Mouse (Mus musculus) midbrain, embryonic 10.5 days (tissue): ENCODE measurements at regions not wholly inside any gene's neighbourhood (a gene's known extent, or its start where the extent isn't known, plus 50 kb on each side); places are given as distances from the start of the nearest gene placed in this dataset.

Source experiments
- DNase-seq: peaks from one replicate; pipeline ENCODE4 v3.0.0-alpha.2; 2017; ENCODE audit warnings: low spot score
- H3K27ac ChIP-seq: fragments of 300-500 bp; sonication (generic); replicated peaks from 2 replicates; pipeline ENCODE4 v1.5.1; 2016; ENCODE audit warnings: mild to moderate bottlenecking
- H3K27me3 ChIP-seq: fragments of 300-500 bp; sonication (generic); 2 replicates; pipeline ENCODE4 v1.6.1; 2016; ENCODE audit warnings: low read depth, mild to moderate bottlenecking; ENCODE audit not compliant: poor library complexity, severe bottlenecking
- H3K36me3 ChIP-seq: fragments of 300-500 bp; sonication (generic); 2 replicates; pipeline ENCODE4 v1.6.1; 2016; ENCODE audit warnings: mild to moderate bottlenecking, moderate library complexity
- H3K4me1 ChIP-seq: fragments of 300-500 bp; sonication (generic); 2 replicates; pipeline ENCODE4 v1.6.1; 2016
- H3K4me3 ChIP-seq: fragments of 300-500 bp; sonication (generic); 2 replicates; pipeline ENCODE4 v1.5.1; 2016; ENCODE audit warnings: mild to moderate bottlenecking, moderate library complexity
- H3K9me3 ChIP-seq: fragments of 300-500 bp; sonication (generic); replicated peaks from 2 replicates; pipeline ENCODE4 v1.6.1; 2016; ENCODE audit warnings: mild to moderate bottlenecking
- WGBS: fragments of 180-500 bp; shearing (Covaris S2); methylation state at CpG from one replicate; pipeline ENCODE4 v1.1.7; 2016; 5-methylcytosine and 5-hydroxymethylcytosine counted together

GRCm38 (mm10) chr19:56653292-56653691 is 68.7 kb upstream of the Adrb1 start:
- no peaks in the 10 kb centered on the region for H3K36me3 ChIP-seq
- 61% methylated on average over 9 of the region's 9 CpGs for WGBS
- H3K4me1 ChIP-seq, result peaks cover 21% of the 10 kb centered on the region
- H3K27ac ChIP-seq, result peak overlapping the region; percentile 53; the same call in 1 of the 2 replicates
- no peak for DNase-seq
- peaks cover 15% of the 10 kb centered on the region for H3K9me3 ChIP-seq
- H3K27me3 ChIP-seq, result peaks cover 48% of the 10 kb centered on the region
- H3K4me3 ChIP-seq, result peak overlapping the region; percentile 29; the same call in 1 of the 2 replicates

- Histone ChIP-seq H3K9me3 (peaks cover 20% of the 10 kb centered on the region), H3K4me1 (peaks cover 22% of the 10 kb centered on the region), H3K36me3 (no peaks in the 10 kb centered on the region), H3K27ac (no peak overlapping the region), H3K4me3 (no peak overlapping the region), H3K27me3 (peaks cover 55% of the 10 kb centered on the region)
- 82% methylated on average over 9 of the region's 9 CpGs for WGBS
- DNase-seq, result no peak
These were observed 66.7 kb upstream of the Adrb1 start for GRCm38 (mm10) chr19:56655330-56655729.

DNA sequence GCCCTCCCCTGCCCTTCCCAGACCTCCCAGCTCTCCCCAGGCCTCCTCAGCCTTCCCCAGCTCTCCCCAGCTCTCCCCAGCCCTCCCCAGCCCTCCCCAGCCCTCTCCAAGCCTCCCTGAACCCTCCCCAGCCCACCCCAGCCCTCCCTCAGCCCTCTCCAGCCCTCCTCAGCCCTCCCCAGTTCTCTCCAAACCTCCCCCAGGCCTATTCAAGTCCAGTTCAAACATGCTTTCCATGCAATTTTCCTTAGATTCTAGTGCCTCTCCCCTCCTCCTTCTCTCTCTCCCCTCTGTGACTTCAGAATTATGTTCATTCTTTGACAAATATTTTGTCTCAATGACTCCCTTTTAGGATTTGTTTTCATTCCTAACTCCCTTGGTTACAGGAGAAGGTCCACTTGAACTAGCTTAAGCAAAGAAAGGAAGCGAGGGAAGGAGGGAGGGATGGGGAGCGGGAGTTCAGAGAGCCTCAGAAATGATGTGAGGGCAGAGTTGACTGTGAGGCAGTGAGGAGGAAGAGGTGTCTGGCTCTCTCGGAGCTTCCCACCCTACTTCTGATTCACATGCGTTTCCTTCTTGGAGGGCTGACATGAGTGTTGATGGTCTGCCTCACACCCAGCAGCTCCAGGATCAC is 61.3 kb upstream of the Adrb1 start:
- WGBS, result 75% methylated on average over 4 of the region's 4 CpGs
- Histone ChIP-seq H3K36me3 (no peaks in the 10 kb centered on the region), H3K4me1 (peaks cover 29% of the 10 kb centered on the region), H3K27me3 (peaks cover 66% of the 10 kb centered on the region), H3K4me3 (no peak overlapping the region), H3K27ac (0 out of 2 replicates have a peak overlapping the region, but pooled peaks have one; percentile 28), H3K9me3 (peaks cover 17% of the 10 kb centered on the region)
- no peak for DNase-seq

GRCm38 (mm10) chr19:56663474-56664227 is 58.3 kb upstream of the Adrb1 start:
- Histone ChIP-seq H3K4me1 (peaks cover 29% of the 10 kb centered on the region), H3K4me3 (no peak overlapping the region), H3K27ac (no peak overlapping the region), H3K27me3 (peaks cover 72% of the 10 kb centered on the region), H3K9me3 (peaks cover 1% of the 10 kb centered on the region; the same call in 1 of the 2 replicates), H3K36me3 (no peaks in the 10 kb centered on the region)
- WGBS, result 50% methylated on average over 10 of the region's 10 CpGs
- no peak for DNase-seq

DNA sequence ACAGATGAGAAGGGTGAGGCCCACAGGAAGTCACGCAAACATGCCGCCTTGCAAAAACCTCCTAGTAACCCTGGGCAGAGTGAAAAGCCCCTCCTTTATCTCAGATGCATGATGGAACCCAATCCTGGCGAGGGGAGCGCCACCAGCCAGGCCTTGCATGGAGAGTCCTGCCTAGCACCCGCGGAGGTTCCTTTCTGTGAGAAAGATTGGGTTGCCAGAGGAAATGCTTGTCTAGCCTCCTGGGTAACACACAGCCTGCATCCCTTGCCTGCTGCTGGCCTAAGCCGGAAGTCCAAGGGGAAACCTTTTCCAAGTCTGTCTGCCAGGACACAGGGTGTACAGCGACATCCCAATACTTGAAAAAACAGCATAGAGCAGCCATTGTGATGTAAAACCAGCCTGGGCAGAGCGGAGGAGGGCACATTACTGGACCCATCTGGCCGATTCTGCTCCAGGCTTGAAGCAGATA is 57.7 kb upstream of the Adrb1 start:
- Histone ChIP-seq H3K4me1 (peaks cover 32% of the 10 kb centered on the region), H3K4me3 (no peak overlapping the region), H3K27ac (peak overlapping the region; percentile 55; the same call in 1 of the 2 replicates), H3K27me3 (peaks cover 75% of the 10 kb centered on the region), H3K9me3 (no peaks in the 10 kb centered on the region), H3K36me3 (no peaks in the 10 kb centered on the region)
- WGBS, result 73% methylated on average over 10 of the region's 10 CpGs
- peak; percentile 27 for DNase-seq

GRCm38 (mm10) chr19:56664944-56665663 is 56.9 kb upstream of the Adrb1 start:
- no peak for DNase-seq
- H3K4me3 ChIP-seq, result no peak overlapping the region
- WGBS, result 81% methylated on average over 7 of the region's 7 CpGs
- H3K4me1 ChIP-seq, result peaks cover 32% of the 10 kb centered on the region
- no peaks in the 10 kb centered on the region for H3K9me3 ChIP-seq
- H3K36me3 ChIP-seq, result no peaks in the 10 kb centered on the region
- peaks cover 80% of the 10 kb centered on the region for H3K27me3 ChIP-seq
- 0 out of 2 replicates have a peak overlapping the region, but pooled peaks have one; percentile 55 for H3K27ac ChIP-seq

- 84% methylated on average over 1 of the region's 1 CpGs for WGBS
These were observed 56.0 kb upstream of the Adrb1 start for GRCm38 (mm10) chr19:56665972-56666371.

DNA sequence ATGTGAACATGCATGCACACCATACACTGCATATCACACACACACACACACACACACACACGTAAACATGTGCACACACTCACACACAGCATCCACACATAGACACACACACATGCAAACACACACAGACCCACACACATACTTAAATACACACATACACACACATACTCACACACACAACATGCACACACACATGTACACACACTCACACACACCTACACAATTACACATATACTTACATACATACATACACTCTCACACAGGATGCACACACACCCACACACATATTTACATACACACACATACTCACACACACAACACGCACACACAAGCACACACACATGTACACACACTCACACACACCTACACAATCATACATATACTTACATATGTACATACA is 54.1 kb upstream of the Adrb1 start:
- WGBS, result 82% methylated on average over 2 of the region's 2 CpGs

More at GRCm38 (mm10) chr19:56665972-56666371, 56.0 kb upstream of the Adrb1 start:
- H3K36me3 ChIP-seq, result no peaks in the 10 kb centered on the region
- DNase-seq, result no peak
- H3K27ac ChIP-seq, result no peak overlapping the region
- no peaks in the 10 kb centered on the region for H3K9me3 ChIP-seq
- no peak overlapping the region for H3K4me3 ChIP-seq
- peaks cover 28% of the 10 kb centered on the region for H3K4me1 ChIP-seq
- peaks cover 80% of the 10 kb centered on the region for H3K27me3 ChIP-seq

DNA sequence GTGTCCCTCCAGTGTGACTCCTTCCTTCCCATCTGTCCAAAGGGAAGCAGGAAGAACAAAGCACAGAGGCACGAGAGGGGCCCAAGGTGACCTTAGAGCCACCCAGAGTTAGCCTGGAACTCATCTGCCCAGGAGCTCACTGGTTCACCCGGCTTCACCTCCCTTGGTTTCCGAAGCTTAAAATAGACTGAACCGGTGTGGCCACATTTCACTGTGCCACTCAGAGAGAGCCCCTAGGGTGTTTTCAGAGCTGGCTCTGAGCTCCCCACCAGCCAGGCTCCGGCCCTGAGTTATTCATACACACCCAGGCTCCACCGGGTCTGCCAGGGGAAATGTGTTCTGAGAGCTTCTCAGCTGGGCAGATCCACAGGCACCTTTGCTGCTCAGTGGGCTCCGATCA is 53.0 kb upstream of the Adrb1 start:
- no peak overlapping the region for H3K4me3 ChIP-seq
- no peaks in the 10 kb centered on the region for H3K36me3 ChIP-seq
- no peak overlapping the region; the same call in 1 of the 2 replicates for H3K27ac ChIP-seq
- 72% methylated on average over 7 of the region's 7 CpGs for WGBS
- peaks cover 60% of the 10 kb centered on the region for H3K27me3 ChIP-seq
- DNase-seq, result no peak
- no peaks in the 10 kb centered on the region for H3K9me3 ChIP-seq
- H3K4me1 ChIP-seq, result peaks cover 12% of the 10 kb centered on the region

More for the DNA sequence above, 54.1 kb upstream of the Adrb1 start:
- Histone ChIP-seq H3K9me3 (no peaks in the 10 kb centered on the region), H3K4me3 (no peak overlapping the region), H3K36me3 (no peaks in the 10 kb centered on the region), H3K27me3 (peaks cover 62% of the 10 kb centered on the region), H3K4me1 (peaks cover 23% of the 10 kb centered on the region), H3K27ac (no peak overlapping the region)
- DNase-seq, result no peak

DNA sequence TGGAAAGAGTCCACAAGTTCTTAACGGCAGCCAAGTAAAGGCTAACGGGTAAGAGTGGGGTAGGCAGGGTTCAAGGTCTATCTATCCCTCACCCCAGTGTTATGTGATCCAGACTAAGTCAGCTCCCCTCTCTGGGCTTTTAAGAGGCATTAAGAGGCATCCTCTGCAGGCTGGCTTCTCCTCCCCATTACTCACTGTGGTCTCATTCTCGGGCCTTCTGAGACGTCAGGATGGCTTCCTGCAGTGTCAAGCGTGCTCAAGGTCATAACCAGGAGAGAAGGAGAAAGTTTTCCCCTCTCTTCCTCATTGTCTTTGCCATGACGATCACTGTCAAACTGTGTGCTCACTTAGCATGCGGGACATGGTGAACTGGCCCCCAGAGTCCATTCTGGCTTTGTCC is 52.5 kb upstream of the Adrb1 start:
- H3K27me3 ChIP-seq, result peaks cover 58% of the 10 kb centered on the region
- WGBS, result 77% methylated on average over 7 of the region's 7 CpGs
- H3K27ac ChIP-seq, result no peak overlapping the region
- no peaks in the 10 kb centered on the region for H3K9me3 ChIP-seq
- no peak for DNase-seq
- no peak overlapping the region for H3K4me3 ChIP-seq
- H3K4me1 ChIP-seq, result peaks cover 7% of the 10 kb centered on the region
- H3K36me3 ChIP-seq, result no peaks in the 10 kb centered on the region
